Mouse (Mus musculus): Measurements from ENCODE around the gene Olfr1256. TPM values are rescaled to one million over a fixed set of nuclear protein-coding genes. Genes with fewer than 3 reads are reported as not detected.

The Olfr1256 gene
- 0.08 TPM in 1 of 2 replicates, not detected in the other for polyA plus RNA-seq (2014; fragmentation: Nextera tagmentation; extraction: Ambion mirVana)

DNA sequence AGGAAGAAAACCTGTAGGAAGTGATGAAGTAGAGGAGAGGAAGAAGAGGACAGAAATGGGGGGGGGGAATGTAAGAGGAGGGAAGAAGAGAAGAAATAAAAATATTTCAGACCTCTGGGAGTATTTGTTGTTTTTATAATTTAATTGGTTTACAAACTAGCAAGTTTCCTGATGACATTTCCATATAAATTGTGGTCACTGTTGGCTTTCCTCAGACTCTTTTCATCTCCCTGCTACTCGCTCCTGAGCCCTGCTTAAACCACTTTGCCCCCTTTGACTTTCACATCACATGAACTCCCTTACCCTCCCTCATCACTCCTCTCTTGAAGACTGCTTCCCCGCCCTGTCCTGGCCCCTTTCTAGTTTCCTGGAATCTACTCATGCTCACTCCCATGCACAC, at the start of gene Olfr1256:
Gene Olfr1256 (minus strand): TSS at position 101 of the 400 bp plus-strand sequence.
- Histone ChIP-seq H3K36me3 (ENCODE audit: control insufficient read depth, insufficient read depth, low read length) (no peaks in the 10 kb centered on the region), H3K4me1 (ENCODE audit: control insufficient read depth, insufficient read depth, low read length) (no peaks in the 10 kb centered on the region), H3K9me3 (ENCODE audit: control insufficient read depth, low read length) (no peaks in the 10 kb centered on the region), H3K4me2 (ENCODE audit: low read length) (no peak within 1 kb of the TSS), H3K27ac (replicated peaks; ENCODE audit: low read depth, low read length) (no peak within 1 kb of the TSS), H3K4me3 (replicated peaks; ENCODE audit: low read depth, low read length) (no peak within 1 kb of the TSS), H3K9ac (replicated peaks; ENCODE audit: low read length) (no peak within 1 kb of the TSS), H3K27me3 (ENCODE audit: control insufficient read depth, insufficient read depth, low read length) (no peaks in the 10 kb centered on the region)
- ATAC-seq (ENCODE audit: low FRiP score, low TSS enrichment) (no peak), DNase-seq (no peak)
- 46% methylated on average over 2 of the region's 2 CpGs for WGBS

DNA sequence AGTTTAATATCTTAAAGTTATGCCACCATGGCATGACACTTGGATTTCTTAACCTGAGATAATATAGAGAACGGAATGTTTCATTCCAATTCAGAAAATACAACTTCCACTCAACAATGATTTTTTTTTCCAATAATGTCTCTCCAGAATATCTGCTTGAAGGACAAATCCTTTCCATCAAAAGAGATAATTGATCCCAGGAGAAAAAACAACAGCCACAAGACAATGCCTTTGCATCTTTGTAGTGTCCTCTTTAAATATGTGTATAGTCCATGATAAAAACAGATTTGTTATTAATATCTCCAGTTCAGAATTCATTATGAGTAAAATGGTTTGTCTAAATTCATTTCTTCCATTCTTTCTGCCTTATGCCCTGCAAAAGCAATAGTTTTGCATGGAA, 36.8 kb upstream of the Olfr1256 start, which contains the start of gene Olfr1257:
Gene Olfr1257 (plus strand): TSS at position 301 of the 400 bp plus-strand sequence.
- Histone ChIP-seq H3K4me3 (replicated peaks; ENCODE audit: low read depth, low read length) (no peak within 1 kb of the TSS), H3K27me3 (ENCODE audit: control insufficient read depth, insufficient read depth, low read length) (no peaks in the 10 kb centered on the region), H3K27ac (replicated peaks; ENCODE audit: low read depth, low read length) (no peak within 1 kb of the TSS), H3K9me3 (ENCODE audit: control insufficient read depth, low read length) (no peaks in the 10 kb centered on the region), H3K9ac (replicated peaks; ENCODE audit: low read length) (no peak within 1 kb of the TSS), H3K4me1 (ENCODE audit: control insufficient read depth, insufficient read depth, low read length) (no peaks in the 10 kb centered on the region), H3K36me3 (ENCODE audit: control insufficient read depth, insufficient read depth, low read length) (no peaks in the 10 kb centered on the region), H3K4me2 (ENCODE audit: low read length) (no peak within 1 kb of the TSS)
- WGBS, result 89% methylated on average over 1 of the region's 1 CpGs
- DNase-seq (no peak), ATAC-seq (ENCODE audit: low FRiP score, low TSS enrichment) (no peak)

DNA sequence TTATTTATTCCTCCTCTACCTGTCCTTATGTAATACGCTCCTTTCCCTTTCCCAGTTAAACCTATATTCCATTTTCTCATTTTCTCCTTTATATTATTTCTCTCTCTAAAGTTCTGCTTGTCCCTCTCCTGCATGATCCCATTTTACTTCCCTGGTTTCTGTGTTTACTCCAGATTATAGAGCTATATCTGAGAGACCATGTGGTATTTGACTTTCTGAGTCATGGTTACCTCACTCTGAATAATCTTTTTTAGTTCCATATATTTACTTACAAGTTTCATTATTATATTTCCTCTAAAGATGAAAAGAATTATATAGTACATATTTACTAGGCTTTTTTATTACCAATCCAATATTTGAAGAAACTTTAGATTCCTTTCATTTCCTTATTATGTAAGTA, 7.9 kb upstream of the Olfr1256 start:
- H3K4me1 ChIP-seq (ENCODE audit: control insufficient read depth, insufficient read depth, low read length), result no peaks in the 10 kb centered on the region
- ATAC-seq (ENCODE audit: low FRiP score, low TSS enrichment) (no peak), DNase-seq (no peak)
- 95% methylated on average over 1 of the region's 1 CpGs for WGBS
- H3K4me2 ChIP-seq (ENCODE audit: low read length), result no peak overlapping the region
- H3K36me3 ChIP-seq (ENCODE audit: control insufficient read depth, insufficient read depth, low read length), result no peaks in the 10 kb centered on the region
- H3K9ac ChIP-seq (replicated peaks; ENCODE audit: low read length), result no peak overlapping the region
- H3K4me3 ChIP-seq (replicated peaks; ENCODE audit: low read depth, low read length), result no peak overlapping the region
- H3K27ac ChIP-seq (replicated peaks; ENCODE audit: low read depth, low read length), result no peak overlapping the region
- no peaks in the 10 kb centered on the region for H3K27me3 ChIP-seq (ENCODE audit: control insufficient read depth, insufficient read depth, low read length)
- no peaks in the 10 kb centered on the region for H3K9me3 ChIP-seq (ENCODE audit: control insufficient read depth, low read length)

DNA sequence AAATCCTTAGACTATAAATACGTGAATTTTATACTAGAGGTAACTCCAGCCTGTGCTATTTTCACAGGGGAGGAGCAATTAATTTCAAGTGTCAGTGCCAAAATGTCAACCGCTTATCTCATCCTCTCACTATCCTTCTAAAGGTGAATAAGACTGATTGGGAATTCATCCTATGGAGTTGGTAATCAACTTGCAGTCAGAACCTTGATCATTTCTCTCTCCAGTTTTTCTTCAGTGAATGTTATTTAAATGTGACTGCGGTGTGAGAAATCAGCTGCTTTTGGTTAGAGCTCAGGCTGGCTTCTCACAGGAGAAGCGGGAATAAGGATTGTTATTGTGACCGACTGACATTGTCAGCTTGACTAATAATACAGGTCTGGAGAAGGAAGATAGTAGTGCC, 6.8 kb upstream of the Olfr1256 start, which contains the start of gene Olfr48:
Gene Olfr48 (minus strand): TSS at position 101 of the 400 bp plus-strand sequence.
- ATAC-seq (ENCODE audit: low FRiP score, low TSS enrichment) (no peak), DNase-seq (no peak)
- no peaks in the 10 kb centered on the region for H3K36me3 ChIP-seq (ENCODE audit: control insufficient read depth, insufficient read depth, low read length)
- H3K4me3 ChIP-seq (replicated peaks; ENCODE audit: low read depth, low read length), result no peak within 1 kb of the TSS
- no peak within 1 kb of the TSS for H3K27ac ChIP-seq (replicated peaks; ENCODE audit: low read depth, low read length)
- no peaks in the 10 kb centered on the region for H3K9me3 ChIP-seq (ENCODE audit: control insufficient read depth, low read length)
- 84% methylated on average over 5 of the region's 5 CpGs for WGBS
- no peak within 1 kb of the TSS for H3K9ac ChIP-seq (replicated peaks; ENCODE audit: low read length)
- no peak within 1 kb of the TSS for H3K4me2 ChIP-seq (ENCODE audit: low read length)
- no peaks in the 10 kb centered on the region for H3K27me3 ChIP-seq (ENCODE audit: control insufficient read depth, insufficient read depth, low read length)
- H3K4me1 ChIP-seq (ENCODE audit: control insufficient read depth, insufficient read depth, low read length), result no peaks in the 10 kb centered on the region

DNA sequence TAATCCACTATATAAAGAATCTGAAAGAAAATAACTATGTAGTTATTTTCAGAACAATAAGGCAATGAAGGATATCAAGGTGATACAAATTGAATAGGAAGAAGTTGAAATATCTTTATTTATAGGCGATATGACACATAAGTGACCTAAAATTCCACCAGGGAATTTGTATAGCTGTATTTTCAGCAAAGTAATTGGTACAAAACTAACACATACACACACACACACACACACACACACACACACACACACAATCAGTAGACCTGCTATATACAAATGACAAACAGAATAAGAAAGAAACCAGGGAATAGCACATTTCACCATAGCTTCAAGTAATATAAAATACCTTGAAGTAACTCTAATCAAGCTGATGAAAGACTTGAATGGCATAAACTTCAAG, 21.1 kb downstream of the Olfr1256 start:
- H3K27me3 ChIP-seq (ENCODE audit: control insufficient read depth, insufficient read depth, low read length), result no peaks in the 10 kb centered on the region
- H3K36me3 ChIP-seq (ENCODE audit: control insufficient read depth, insufficient read depth, low read length), result no peaks in the 10 kb centered on the region
- no peaks in the 10 kb centered on the region for H3K9me3 ChIP-seq (ENCODE audit: control insufficient read depth, low read length)
- DNase-seq (no peak), ATAC-seq (ENCODE audit: low FRiP score, low TSS enrichment) (no peak)
- no peak overlapping the region for H3K4me2 ChIP-seq (ENCODE audit: low read length)
- no peaks in the 10 kb centered on the region for H3K4me1 ChIP-seq (ENCODE audit: control insufficient read depth, insufficient read depth, low read length)
- no peak overlapping the region for H3K4me3 ChIP-seq (replicated peaks; ENCODE audit: low read depth, low read length)
- 85% methylated on average over 1 of the region's 1 CpGs for WGBS
- H3K27ac ChIP-seq (replicated peaks; ENCODE audit: low read depth, low read length), result no peak overlapping the region
- H3K9ac ChIP-seq (replicated peaks; ENCODE audit: low read length), result no peak overlapping the region

DNA sequence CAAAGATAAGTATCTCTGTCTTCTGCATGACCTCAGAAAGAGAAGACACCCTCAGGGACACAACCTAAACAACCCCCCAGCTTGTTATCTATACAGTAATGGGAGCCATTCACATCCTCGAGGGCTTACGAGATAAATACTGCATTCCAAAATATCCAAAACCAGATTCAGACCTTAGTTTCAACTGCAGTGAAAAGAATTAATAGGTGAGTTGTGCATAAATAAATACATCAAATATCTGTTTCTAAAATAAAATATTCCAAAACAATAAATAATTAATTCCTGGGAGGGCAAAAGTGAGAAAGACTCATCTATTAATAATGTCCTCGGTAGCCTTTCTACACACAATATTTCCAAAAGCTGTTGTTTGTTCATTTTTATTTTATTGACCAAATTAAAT, 29.6 kb downstream of the Olfr1256 start, which contains the start of gene Olfr1255:
Gene Olfr1255 (plus strand): TSS at position 301 of the 400 bp plus-strand sequence.
- Histone ChIP-seq H3K27ac (replicated peaks; ENCODE audit: low read depth, low read length) (no peak within 1 kb of the TSS), H3K4me3 (replicated peaks; ENCODE audit: low read depth, low read length) (no peak within 1 kb of the TSS), H3K4me1 (ENCODE audit: control insufficient read depth, insufficient read depth, low read length) (no peaks in the 10 kb centered on the region), H3K9me3 (ENCODE audit: control insufficient read depth, low read length) (no peaks in the 10 kb centered on the region), H3K36me3 (ENCODE audit: control insufficient read depth, insufficient read depth, low read length) (no peaks in the 10 kb centered on the region), H3K27me3 (ENCODE audit: control insufficient read depth, insufficient read depth, low read length) (no peaks in the 10 kb centered on the region), H3K9ac (replicated peaks; ENCODE audit: low read length) (no peak within 1 kb of the TSS), H3K4me2 (ENCODE audit: low read length) (no peak within 1 kb of the TSS)
- 87% methylated on average over 3 of the region's 3 CpGs for WGBS
- no peak for ATAC-seq (ENCODE audit: low FRiP score, low TSS enrichment)
- DNase-seq, result peak; percentile 1

DNA sequence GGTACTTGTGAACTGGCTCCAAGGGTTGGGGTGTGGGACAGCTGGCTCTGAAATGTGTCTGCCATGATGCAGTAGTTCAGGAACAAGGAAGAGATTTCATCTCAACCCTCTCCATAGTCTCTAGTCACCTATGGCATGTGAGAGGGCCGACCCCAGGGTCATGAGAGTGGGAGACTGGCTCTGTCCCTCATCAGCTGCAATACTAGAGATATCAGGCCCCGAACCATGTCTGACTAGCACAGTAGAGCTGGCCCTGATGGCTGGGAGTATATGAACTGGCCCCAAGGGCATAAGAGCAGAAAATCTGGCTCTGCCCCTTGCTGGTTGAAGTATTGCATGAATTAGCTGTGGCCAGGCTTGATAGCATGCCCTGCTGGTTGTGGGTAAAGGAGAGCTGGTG, 30.6 kb downstream of the Olfr1256 start:
- H3K4me2 ChIP-seq (ENCODE audit: low read length), result no peak overlapping the region
- H3K4me1 ChIP-seq (ENCODE audit: control insufficient read depth, insufficient read depth, low read length), result no peaks in the 10 kb centered on the region
- no peak overlapping the region for H3K9ac ChIP-seq (replicated peaks; ENCODE audit: low read length)
- H3K27ac ChIP-seq (replicated peaks; ENCODE audit: low read depth, low read length), result no peak overlapping the region
- 87% methylated on average over 2 of the region's 2 CpGs for WGBS
- no peaks in the 10 kb centered on the region for H3K27me3 ChIP-seq (ENCODE audit: control insufficient read depth, insufficient read depth, low read length)
- no peaks in the 10 kb centered on the region for H3K9me3 ChIP-seq (ENCODE audit: control insufficient read depth, low read length)
- no peak overlapping the region for H3K4me3 ChIP-seq (replicated peaks; ENCODE audit: low read depth, low read length)
- H3K36me3 ChIP-seq (ENCODE audit: control insufficient read depth, insufficient read depth, low read length), result no peaks in the 10 kb centered on the region
- ATAC-seq (ENCODE audit: low FRiP score, low TSS enrichment) (no peak), DNase-seq (no peak)

DNA sequence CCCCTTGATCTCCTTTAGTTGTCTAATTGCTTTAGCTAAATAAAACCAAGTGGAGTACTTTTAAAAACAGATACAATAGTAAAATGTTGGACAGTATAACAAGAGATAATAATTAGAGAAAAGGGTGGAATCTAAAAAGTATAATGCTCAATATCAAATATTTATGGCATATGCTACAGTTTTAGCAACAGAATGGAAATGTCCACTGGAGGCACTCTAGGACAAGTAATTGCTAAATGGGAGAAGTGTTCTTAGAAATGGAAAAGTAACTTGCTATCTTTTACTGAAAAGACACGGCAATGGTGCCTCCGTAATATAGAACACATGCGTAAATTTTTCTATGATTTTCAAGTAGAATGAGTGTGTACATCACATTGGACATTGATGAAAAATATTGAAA, 41.8 kb downstream of the Olfr1256 start:
- Histone ChIP-seq H3K27me3 (ENCODE audit: control insufficient read depth, insufficient read depth, low read length) (no peaks in the 10 kb centered on the region), H3K36me3 (ENCODE audit: control insufficient read depth, insufficient read depth, low read length) (no peaks in the 10 kb centered on the region), H3K4me3 (replicated peaks; ENCODE audit: low read depth, low read length) (no peak overlapping the region), H3K9ac (replicated peaks; ENCODE audit: low read length) (no peak overlapping the region), H3K4me1 (ENCODE audit: control insufficient read depth, insufficient read depth, low read length) (no peaks in the 10 kb centered on the region), H3K9me3 (ENCODE audit: control insufficient read depth, low read length) (no peaks in the 10 kb centered on the region), H3K4me2 (ENCODE audit: low read length) (no peak overlapping the region), H3K27ac (replicated peaks; ENCODE audit: low read depth, low read length) (no peak overlapping the region)
- DNase-seq, result peak; percentile 1
- ATAC-seq (ENCODE audit: low FRiP score, low TSS enrichment), result no peak
- 97% methylated on average over 3 of the region's 3 CpGs for WGBS

DNA sequence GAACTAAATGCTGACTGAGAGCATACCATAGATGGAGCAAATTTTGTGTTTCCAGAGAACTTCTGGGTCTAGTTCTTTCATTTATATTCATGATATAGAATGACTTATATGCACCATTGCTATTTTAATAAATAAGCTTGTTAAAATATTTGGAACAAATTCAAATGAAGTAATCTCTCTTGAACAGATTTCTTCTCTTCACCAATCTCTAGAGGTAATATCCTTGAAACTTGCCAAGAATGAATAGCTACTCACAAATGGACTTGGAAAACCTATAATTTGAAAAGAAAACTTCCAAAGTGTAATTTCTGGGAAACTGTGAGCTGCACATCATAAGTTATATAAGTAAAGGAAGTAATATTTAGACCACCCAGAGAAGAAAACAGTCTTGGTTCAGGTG, 47.8 kb downstream of the Olfr1256 start, which contains the start of gene Olfr1254:
Gene Olfr1254 (minus strand): TSS at position 101 of the 400 bp plus-strand sequence.
- Histone ChIP-seq H3K27ac (replicated peaks; ENCODE audit: low read depth, low read length) (no peak within 1 kb of the TSS), H3K9me3 (ENCODE audit: control insufficient read depth, low read length) (no peaks in the 10 kb centered on the region), H3K36me3 (ENCODE audit: control insufficient read depth, insufficient read depth, low read length) (no peaks in the 10 kb centered on the region), H3K27me3 (ENCODE audit: control insufficient read depth, insufficient read depth, low read length) (no peaks in the 10 kb centered on the region), H3K4me3 (replicated peaks; ENCODE audit: low read depth, low read length) (no peak within 1 kb of the TSS), H3K4me1 (ENCODE audit: control insufficient read depth, insufficient read depth, low read length) (no peaks in the 10 kb centered on the region), H3K4me2 (ENCODE audit: low read length) (no peak within 1 kb of the TSS), H3K9ac (replicated peaks; ENCODE audit: low read length) (no peak within 1 kb of the TSS)
- ATAC-seq (ENCODE audit: low FRiP score, low TSS enrichment) (no peak), DNase-seq (no peak)
